Mouse (Mus musculus) midbrain, postnatal 0 days (tissue): ENCODE measurements at regions not wholly inside any gene's neighbourhood (a gene's known extent, or its start where the extent isn't known, plus 50 kb on each side); places are given as distances from the start of the nearest gene placed in this dataset.

Experiments
- ATAC-seq: fragments of 200-750 bp; cut with Nextera tagmentation; 2 replicates; pipeline ENCODE4 v1.8.0; 2017; ENCODE audit warnings: moderate number of reproducible peaks, mild to moderate bottlenecking, moderate TSS enrichment, moderate library complexity; ENCODE audit not compliant: low FRiP score
- DNase-seq: peaks from one replicate; pipeline ENCODE4 v3.0.0-alpha.2; 2015; ENCODE audit warnings: low spot score
- H3K27ac ChIP-seq: fragments of 300-500 bp; sonication (generic); 2 replicates; pipeline ENCODE4 v1.5.1; 2014; ENCODE audit warnings: low read depth, mild to moderate bottlenecking, low read length, mixed read lengths
- H3K27me3 ChIP-seq: fragments of 300-500 bp; sonication (generic); 2 replicates; pipeline ENCODE4 v1.6.1; 2014; ENCODE audit warnings: low read length, control low read depth, mixed read lengths; ENCODE audit not compliant: insufficient read depth
- H3K36me3 ChIP-seq: fragments of 300-500 bp; sonication (generic); 2 replicates; pipeline ENCODE4 v1.6.1; 2014; ENCODE audit warnings: low read length, control low read depth, mixed read lengths; ENCODE audit not compliant: insufficient read depth
- H3K4me1 ChIP-seq: fragments of 300-500 bp; sonication (generic); 2 replicates; pipeline ENCODE4 v1.6.1; 2014; ENCODE audit warnings: mild to moderate bottlenecking, control low read depth, antibody characterized with exemption, low read length, mixed read lengths; ENCODE audit not compliant: insufficient read depth
- H3K4me2 ChIP-seq: fragments of 300-500 bp; sonication (generic); 2 replicates; pipeline ENCODE4 v1.6.1; 2014; ENCODE audit warnings: low read depth, mild to moderate bottlenecking, low read length, mixed read lengths; ENCODE audit not compliant: poor library complexity, severe bottlenecking
- H3K4me3 ChIP-seq: fragments of 300-500 bp; sonication (generic); 2 replicates; pipeline ENCODE4 v1.5.1; 2014; ENCODE audit warnings: low read depth, mild to moderate bottlenecking, low read length, moderate library complexity
- H3K9ac ChIP-seq: fragments of 300-500 bp; sonication (generic); replicated peaks from 2 replicates; pipeline ENCODE4 v1.6.1; 2014; ENCODE audit warnings: mild to moderate bottlenecking, low read length, moderate library complexity, mixed read lengths; ENCODE audit not compliant: poor library complexity, severe bottlenecking
- H3K9me3 ChIP-seq: fragments of 300-500 bp; sonication (generic); 2 replicates; pipeline ENCODE4 v1.6.1; 2016; ENCODE audit warnings: low read length, control low read depth
- CTCF ChIP-seq: IDR thresholded peaks from 2 replicates; pipeline ENCODE4 v1.5.1; 2016; ENCODE audit warnings: antibody characterized with exemption, mild to moderate bottlenecking
- WGBS: fragments of 180-500 bp; shearing (Covaris S2); extraction: QIAGEN DNeasy Blood & Tissue Kit; methylation state at CpG from one replicate; pipeline ENCODE4 v1.1.7; 2014; 5-methylcytosine and 5-hydroxymethylcytosine counted together

DNA sequence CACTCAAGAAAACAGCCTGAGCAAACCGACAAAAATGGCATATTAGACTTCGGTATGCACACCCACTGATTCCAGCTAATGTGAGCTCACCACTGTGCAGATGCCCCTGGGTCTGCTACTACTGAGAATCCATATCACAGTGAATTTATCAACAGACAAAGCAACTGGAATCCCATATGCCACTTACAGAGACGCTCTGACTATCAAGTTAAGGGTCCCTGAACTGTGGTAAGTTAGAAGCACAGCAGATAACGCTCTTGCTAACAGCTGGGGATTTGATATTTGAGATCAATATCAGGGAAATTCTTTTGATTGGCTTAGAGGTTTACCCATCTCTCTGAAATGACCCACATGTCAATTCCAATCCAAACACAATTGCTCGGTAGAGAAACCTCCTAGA is 205.0 kb downstream of the Parm1 start:
- 45% methylated on average over 5 of the region's 5 CpGs for WGBS
- H3K9me3 ChIP-seq: no peaks in the 10 kb centered on the region
- no peak overlapping the region for H3K27ac ChIP-seq
- no peaks in the 10 kb centered on the region for H3K27me3 ChIP-seq
- ATAC-seq (no peak), DNase-seq (no peak)
- no peak overlapping the region for H3K9ac ChIP-seq
- no peaks in the 10 kb centered on the region; the same call in 1 of the 2 replicates for H3K4me1 ChIP-seq
- no peaks in the 10 kb centered on the region for H3K36me3 ChIP-seq
- no peak overlapping the region for H3K4me2 ChIP-seq
- no peak for TF ChIP-seq CTCF
- no peak overlapping the region for H3K4me3 ChIP-seq

DNA sequence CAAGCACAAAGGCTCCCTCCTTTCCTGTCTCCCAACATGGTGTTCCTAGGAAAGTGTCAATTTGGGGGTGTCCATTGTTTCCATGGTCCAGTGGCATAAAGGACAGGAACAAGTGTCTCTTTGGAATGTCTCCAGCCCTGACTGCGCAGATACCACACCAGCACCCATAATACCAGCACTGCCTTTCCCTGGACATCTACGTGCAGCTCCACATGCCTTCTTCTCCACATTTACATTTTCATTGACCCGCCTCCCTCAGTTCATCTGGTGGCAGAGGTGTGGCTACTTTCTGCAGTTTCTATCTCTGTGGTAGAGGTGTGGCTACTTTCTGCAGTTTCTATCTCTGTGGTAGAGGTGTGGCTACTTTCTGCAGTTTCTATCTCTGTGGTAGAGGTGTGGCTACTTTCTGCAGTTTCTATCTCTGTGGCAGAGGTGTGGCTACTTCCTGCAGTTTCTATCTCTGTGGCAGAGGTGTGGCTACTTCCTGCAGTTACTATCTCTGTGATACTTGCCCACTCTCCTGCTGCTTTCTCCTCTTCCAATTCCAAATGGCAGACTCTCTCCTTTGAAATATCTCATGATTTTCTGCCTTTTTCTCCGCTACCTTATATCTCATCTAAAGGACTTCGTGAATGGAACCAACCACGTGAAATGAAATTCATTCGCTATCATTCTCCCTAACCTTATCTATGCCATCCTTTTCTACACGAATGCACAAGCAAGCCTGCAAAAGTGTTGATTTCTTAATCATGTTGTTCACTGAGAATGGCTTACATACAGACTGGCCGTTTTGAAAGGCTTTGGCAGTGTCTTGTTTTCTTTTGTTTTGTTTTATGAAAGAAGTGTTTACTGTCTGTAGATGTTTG is 204.0 kb downstream of the Parm1 start:
- TF ChIP-seq CTCF: no peak
- Histone ChIP-seq H3K27me3 (no peaks in the 10 kb centered on the region), H3K4me2 (no peak overlapping the region), H3K4me3 (no peak overlapping the region), H3K36me3 (no peaks in the 10 kb centered on the region), H3K9me3 (no peaks in the 10 kb centered on the region), H3K4me1 (peaks cover 4% of the 10 kb centered on the region), H3K9ac (no peak overlapping the region), H3K27ac (no peak overlapping the region)
- WGBS: 81% methylated on average over 9 of the region's 9 CpGs
- no peak for DNase-seq
- no peak for ATAC-seq

GRCm38 (mm10) chr5:91713020-91713419 is 195.6 kb downstream of the Parm1 start:
- Histone ChIP-seq H3K9ac (no peak overlapping the region), H3K4me1 (peaks cover 4% of the 10 kb centered on the region), H3K27ac (no peak overlapping the region), H3K4me2 (no peak overlapping the region), H3K27me3 (no peaks in the 10 kb centered on the region), H3K9me3 (no peaks in the 10 kb centered on the region), H3K36me3 (no peaks in the 10 kb centered on the region), H3K4me3 (no peak overlapping the region)
- WGBS: 45% methylated on average over 8 of the region's 8 CpGs
- ATAC-seq (no peak), DNase-seq (no peak)
- no peak for TF ChIP-seq CTCF

- Histone ChIP-seq H3K9ac (no peak overlapping the region), H3K9me3 (no peaks in the 10 kb centered on the region), H3K4me2 (no peak overlapping the region), H3K36me3 (no peaks in the 10 kb centered on the region), H3K4me3 (no peak overlapping the region), H3K27me3 (no peaks in the 10 kb centered on the region), H3K4me1 (no peaks in the 10 kb centered on the region), H3K27ac (no peak overlapping the region)
- DNase-seq (no peak), ATAC-seq (no peak)
- no peak for TF ChIP-seq CTCF
- WGBS: 87% methylated on average over 1 of the region's 1 CpGs
Observed at GRCm38 (mm10) chr5:91709494-91710286, 192.3 kb downstream of the Parm1 start.

DNA sequence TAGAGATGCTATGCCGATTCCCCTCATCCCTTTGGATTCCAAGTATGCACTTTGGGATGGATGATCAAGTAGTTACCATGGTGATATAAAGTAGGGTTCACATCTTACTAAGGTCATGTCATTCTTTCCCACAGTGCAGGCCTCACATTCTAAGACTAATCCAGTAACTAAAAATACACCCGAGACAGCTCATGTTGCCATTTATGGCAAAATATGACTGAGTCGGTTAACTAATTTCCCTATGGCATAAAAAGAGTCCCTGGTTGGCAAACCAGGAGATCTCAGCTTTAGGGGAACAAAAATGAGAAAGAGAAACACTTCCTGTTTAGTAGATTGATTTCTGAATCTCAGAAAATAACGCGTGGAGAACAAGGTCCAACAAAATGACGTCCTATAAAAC is 190.7 kb downstream of the Parm1 start:
- DNase-seq (no peak), ATAC-seq (no peak)
- no peak overlapping the region for H3K27ac ChIP-seq
- no peak overlapping the region for H3K4me3 ChIP-seq
- H3K4me1 ChIP-seq: no peaks in the 10 kb centered on the region
- no peak for TF ChIP-seq CTCF
- no peaks in the 10 kb centered on the region for H3K36me3 ChIP-seq
- H3K9me3 ChIP-seq: no peaks in the 10 kb centered on the region
- H3K9ac ChIP-seq: no peak overlapping the region
- 81% methylated on average over 6 of the region's 6 CpGs for WGBS
- no peak overlapping the region for H3K4me2 ChIP-seq
- H3K27me3 ChIP-seq: no peaks in the 10 kb centered on the region

GRCm38 (mm10) chr5:91697075-91697474 is 179.7 kb downstream of the Parm1 start:
- 75% methylated on average over 6 of the region's 6 CpGs for WGBS
- no peak for ATAC-seq
- no peak for DNase-seq
- H3K4me3 ChIP-seq: no peak overlapping the region
- TF ChIP-seq CTCF: no peak
- no peak overlapping the region for H3K9ac ChIP-seq
- no peaks in the 10 kb centered on the region for H3K4me1 ChIP-seq
- no peak overlapping the region for H3K4me2 ChIP-seq
- H3K36me3 ChIP-seq: no peaks in the 10 kb centered on the region
- H3K27ac ChIP-seq: no peak overlapping the region
- H3K9me3 ChIP-seq: no peaks in the 10 kb centered on the region
- no peaks in the 10 kb centered on the region for H3K27me3 ChIP-seq
